Mouse (Mus musculus) left cerebral cortex, postnatal 10 days (tissue): ENCODE measurements around the gene Rad51c. TPM values are rescaled to one million over a fixed set of nuclear protein-coding genes. Genes with fewer than 3 reads are reported as not detected.

Experiments
- total RNA-seq, 2 experiments: library from RNA; stranded (reverse); gene quantifications; 2 replicates each; pipeline ENCODE4 v1.2.3; 2021

Rad51c gene
- total RNA-seq, 2 experiments from 2014 or later: 3.4 to 4.8 TPM

Other genes starting within 250 kb of the Rad51c start
- gene Ppm1e, start 45.9 kb downstream of the Rad51c start, total RNA-seq: 100 to 1,000 TPM; 173 to 181 TPM
- under 1 TPM; 0.36 to 0.56 TPM for gene Tex14, start 111 bp upstream of the Rad51c start, total RNA-seq
- not detected for gene Gm11492, start 161.7 kb upstream of the Rad51c start, total RNA-seq
- 10 to 100 TPM; 55.2 to 58.6 TPM for gene Sept4, start 163.9 kb upstream of the Rad51c start, total RNA-seq
- gene Mtmr4, start 187.2 kb upstream of the Rad51c start, total RNA-seq: 10 to 100 TPM; 82.6 to 90.3 TPM
- gene Hsf5, start 212.2 kb upstream of the Rad51c start, total RNA-seq: under 1 TPM; 0.24 to 0.56 TPM